Mouse (Mus musculus): Measurements from ENCODE around the gene Hist1h2an. TPM values are rescaled to one million over a fixed set of nuclear protein-coding genes. Genes with fewer than 3 reads are reported as not detected.
"Not testable (repeated sequence)": the region's sequence is repeated elsewhere in the genome, so short reads cannot be mapped to it uniquely, and the experiment has no call there.

Gene Hist1h2an
- polyA plus RNA-seq, 1 experiment from 2014 or later = 4.6 TPM

GRCm38 (mm10) chr13:21797163-21797562, 10.1 kb upstream of the Hist1h2an start:
- ATAC-seq (ENCODE audit: insufficient number of reproducible peaks, low FRiP score, low TSS enrichment, low read depth); H3K27ac ChIP-seq; H3K36me3 ChIP-seq; H3K4me1 ChIP-seq; H3K9ac ChIP-seq; H3K9me3 ChIP-seq; H3K27me3 ChIP-seq; H3K4me2 ChIP-seq; H3K4me3 ChIP-seq: not testable (repeated sequence)

- Histone ChIP-seq H3K4me2 (no peak overlapping the region), H3K36me3 (no peaks in the 10 kb centered on the region), H3K4me1 (peaks cover 4% of the 10 kb centered on the region), H3K27me3 (no peaks in the 10 kb centered on the region), H3K9me3 (no peaks in the 10 kb centered on the region), H3K27ac (no peak overlapping the region), H3K9ac (no peak overlapping the region), H3K4me3 (no peak overlapping the region)
- ATAC-seq (ENCODE audit: insufficient number of reproducible peaks, low FRiP score, low TSS enrichment, low read depth) = no peak
- WGBS = 87% methylated on average over 7 of the region's 7 CpGs
Observed at GRCm38 (mm10) chr13:21795584-21795983, 8.6 kb upstream of the Hist1h2an start.

- Histone ChIP-seq H3K27me3 (no peaks in the 10 kb centered on the region), H3K4me2 (peak overlapping the region; percentile 35), H3K4me1 (peaks cover 11% of the 10 kb centered on the region), H3K36me3 (no peaks in the 10 kb centered on the region), H3K9me3 (no peaks in the 10 kb centered on the region), H3K9ac (0 out of 2 replicates have a peak overlapping the region, but pooled peaks have one; percentile 18), H3K4me3 (peak overlapping the region; percentile 8), H3K27ac (no peak overlapping the region)
- no peak for ATAC-seq (ENCODE audit: insufficient number of reproducible peaks, low FRiP score, low TSS enrichment, low read depth)
- WGBS = 10% methylated on average over 18 of the region's 18 CpGs
Observed at GRCm38 (mm10) chr13:21790601-21791283, 3.7 kb upstream of the Hist1h2an start.

GRCm38 (mm10) chr13:21789925-21790324, 2.9 kb upstream of the Hist1h2an start:
- Histone ChIP-seq H3K4me3 (no peak overlapping the region), H3K4me1 (peaks cover 11% of the 10 kb centered on the region), H3K36me3 (no peaks in the 10 kb centered on the region), H3K9ac (no peak overlapping the region), H3K9me3 (no peaks in the 10 kb centered on the region), H3K27me3 (no peaks in the 10 kb centered on the region), H3K4me2 (no peak overlapping the region), H3K27ac (no peak overlapping the region)
- 65% methylated on average over 6 of the region's 6 CpGs for WGBS
- ATAC-seq (ENCODE audit: insufficient number of reproducible peaks, low FRiP score, low TSS enrichment, low read depth) = no peak

GRCm38 (mm10) chr13:21787760-21788593, 959 bp upstream of the Hist1h2an start:
- Histone ChIP-seq H3K36me3 (no peaks in the 10 kb centered on the region), H3K27me3 (no peaks in the 10 kb centered on the region), H3K9ac (no peak overlapping the region), H3K9me3 (no peaks in the 10 kb centered on the region), H3K4me2 (peak overlapping the region; percentile 53), H3K4me3 (peak overlapping the region; percentile 38), H3K27ac (peak overlapping the region; percentile 71), H3K4me1 (peaks cover 20% of the 10 kb centered on the region)
- no peak for ATAC-seq (ENCODE audit: insufficient number of reproducible peaks, low FRiP score, low TSS enrichment, low read depth)
- 15% methylated on average over 17 of the region's 21 CpGs for WGBS

GRCm38 (mm10) chr13:21786189-21786898, 674 bp downstream of the Hist1h2an start:
- H3K36me3 ChIP-seq = no peaks in the 10 kb centered on the region
- 5% methylated on average over 8 of the region's 8 CpGs for WGBS
- no peak for ATAC-seq (ENCODE audit: insufficient number of reproducible peaks, low FRiP score, low TSS enrichment, low read depth)

GRCm38 (mm10) chr13:21784311-21784710, 2.7 kb downstream of the Hist1h2an start:
- H3K4me1 ChIP-seq = peaks cover 37% of the 10 kb centered on the region
- 0 out of 2 replicates have a peak overlapping the region, but pooled peaks have one; percentile 33 for H3K9ac ChIP-seq
- no peaks in the 10 kb centered on the region for H3K9me3 ChIP-seq
- no peaks in the 10 kb centered on the region for H3K36me3 ChIP-seq
- H3K27me3 ChIP-seq = no peaks in the 10 kb centered on the region
- no peak for ATAC-seq (ENCODE audit: insufficient number of reproducible peaks, low FRiP score, low TSS enrichment, low read depth)
- WGBS = 25% methylated on average over 6 of the region's 6 CpGs
- 0 out of 2 replicates have a peak overlapping the region, but pooled peaks have one; percentile 41 for H3K4me3 ChIP-seq
- H3K4me2 ChIP-seq = peak overlapping the region; percentile 56
- peak overlapping the region; percentile 88 for H3K27ac ChIP-seq

More at GRCm38 (mm10) chr13:21786189-21786898, 674 bp downstream of the Hist1h2an start:
- H3K27me3 ChIP-seq = no peaks in the 10 kb centered on the region
- H3K9me3 ChIP-seq = no peaks in the 10 kb centered on the region
- H3K4me2 ChIP-seq = peak overlapping the region; percentile 53
- peak overlapping the region; percentile 38 for H3K4me3 ChIP-seq
- H3K4me1 ChIP-seq = peaks cover 27% of the 10 kb centered on the region
- peak overlapping the region; percentile 80 for H3K27ac ChIP-seq
- H3K9ac ChIP-seq = no peak overlapping the region

GRCm38 (mm10) chr13:21783734-21784161, 3.3 kb downstream of the Hist1h2an start:
- peak overlapping the region; percentile 56 for H3K4me2 ChIP-seq
- no peaks in the 10 kb centered on the region for H3K36me3 ChIP-seq

GRCm38 (mm10) chr13:21783255-21783617, 3.8 kb downstream of the Hist1h2an start, which contains the start of gene Hist1h3i:
Gene Hist1h3i, minus strand, starts transcription at chr13:21783370.
- H3K9ac ChIP-seq = peak within 1 kb of the TSS; percentile 33; the same call in 1 of the 2 replicates
- H3K27ac ChIP-seq = peak within 1 kb of the TSS; percentile 88

More at GRCm38 (mm10) chr13:21783734-21784161, 3.3 kb downstream of the Hist1h2an start:
- WGBS = 3% methylated on average over 9 of the region's 9 CpGs
- no peak for ATAC-seq (ENCODE audit: insufficient number of reproducible peaks, low FRiP score, low TSS enrichment, low read depth)
- Histone ChIP-seq H3K27me3 (no peaks in the 10 kb centered on the region), H3K27ac (peak overlapping the region; percentile 88), H3K4me1 (peaks cover 37% of the 10 kb centered on the region), H3K9me3 (no peaks in the 10 kb centered on the region), H3K4me3 (peak overlapping the region; percentile 41), H3K9ac (peak overlapping the region; percentile 33; the same call in 1 of the 2 replicates)

GRCm38 (mm10) chr13:21782361-21783254, 4.4 kb downstream of the Hist1h2an start:
- peak overlapping the region; percentile 56 for H3K4me2 ChIP-seq
- H3K9ac ChIP-seq = peak overlapping the region; percentile 28; the same call in 1 of the 2 replicates
- not testable (repeated sequence) for ATAC-seq (ENCODE audit: insufficient number of reproducible peaks, low FRiP score, low TSS enrichment, low read depth); H3K27me3 ChIP-seq; H3K36me3 ChIP-seq; H3K9me3 ChIP-seq
- peak overlapping the region; percentile 88 for H3K27ac ChIP-seq
- peaks cover 37% of the 10 kb centered on the region for H3K4me1 ChIP-seq
- under 1% methylated on average over 17 of the region's 35 CpGs for whole genome bisulfite sequencing
- peak overlapping the region; percentile 41 for H3K4me3 ChIP-seq

More at GRCm38 (mm10) chr13:21783255-21783617, 3.8 kb downstream of the Hist1h2an start, which contains the start of gene Hist1h3i:
- peaks cover 37% of the 10 kb centered on the region for H3K4me1 ChIP-seq
- peak within 1 kb of the TSS; percentile 56 for H3K4me2 ChIP-seq
- H3K36me3 ChIP-seq = no peaks in the 10 kb centered on the region
- 0% methylated on average over 19 of the region's 20 CpGs for WGBS
- no peaks in the 10 kb centered on the region for H3K27me3 ChIP-seq
- ATAC-seq (ENCODE audit: insufficient number of reproducible peaks, low FRiP score, low TSS enrichment, low read depth) = peak; percentile 69
- peak within 1 kb of the TSS; percentile 41 for H3K4me3 ChIP-seq
- no peaks in the 10 kb centered on the region for H3K9me3 ChIP-seq

GRCm38 (mm10) chr13:21781639-21782038, 5.4 kb downstream of the Hist1h2an start:
- H3K4me2 ChIP-seq = no peak overlapping the region

More at GRCm38 (mm10) chr13:21781639-21782038, 5.4 kb downstream of the Hist1h2an start:
- Histone ChIP-seq H3K27ac (no peak overlapping the region), H3K9ac (no peak overlapping the region), H3K9me3 (no peaks in the 10 kb centered on the region), H3K27me3 (no peaks in the 10 kb centered on the region), H3K36me3 (no peaks in the 10 kb centered on the region), H3K4me1 (peaks cover 37% of the 10 kb centered on the region), H3K4me3 (no peak overlapping the region)
- no peak for ATAC-seq (ENCODE audit: insufficient number of reproducible peaks, low FRiP score, low TSS enrichment, low read depth)
- 89% methylated on average over 1 of the region's 1 CpGs for WGBS
